Mouse (Mus musculus) heart, adult 11 months (tissue): ENCODE results near the gene Dtx3.

Source experiments
- DNase-seq: peaks from one replicate; pipeline ENCODE4 v3.0.0; 2022

Dtx3 gene

GRCm38 (mm10) chr10:127183759-127184158 is 11.8 kb downstream of the Dtx3 start:
- DNase-seq, result peak; percentile 97

DNA sequence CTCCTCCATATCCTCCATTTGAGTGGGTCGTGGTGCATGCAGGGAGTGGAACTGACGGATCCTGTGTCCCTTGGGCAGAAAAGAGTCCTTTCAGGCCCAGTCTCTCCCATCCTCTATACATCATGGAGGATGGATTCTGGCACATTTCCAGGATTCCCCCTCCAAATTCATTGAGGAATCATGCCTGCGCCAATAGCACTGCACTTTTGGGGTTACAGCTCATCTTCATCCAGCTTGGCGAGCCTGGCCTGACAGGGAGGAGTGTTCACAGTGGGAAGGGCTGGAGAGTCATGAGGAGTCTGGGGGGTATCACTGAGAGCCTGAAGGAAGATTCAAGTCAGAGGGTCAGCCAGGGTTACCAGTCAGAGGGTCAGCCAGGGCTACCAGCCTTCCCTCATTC is 12.9 kb downstream of the Dtx3 start:
- peak; percentile 90 for DNase-seq

GRCm38 (mm10) chr10:127181566-127181965 is 14.0 kb downstream of the Dtx3 start:
- DNase-seq, result peak; percentile 99

DNA sequence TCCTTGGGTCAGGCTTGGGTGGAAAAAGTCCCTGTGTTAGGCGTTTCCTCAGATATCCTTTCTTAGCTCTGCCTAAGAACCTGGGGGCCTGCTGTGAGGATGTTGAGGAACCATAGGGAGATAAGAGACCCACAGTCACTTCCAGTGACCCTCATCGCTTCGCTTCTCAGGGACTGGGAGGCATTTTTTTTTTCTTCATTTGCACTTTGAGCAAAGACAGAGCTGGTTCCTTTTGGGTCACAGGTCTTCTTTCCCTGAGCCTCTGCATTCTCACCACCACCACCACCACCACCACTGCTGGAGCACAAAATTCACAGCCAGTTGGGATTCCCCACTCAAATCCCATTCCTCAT is 14.9 kb downstream of the Dtx3 start:
- no peak for DNase-seq

DNA sequence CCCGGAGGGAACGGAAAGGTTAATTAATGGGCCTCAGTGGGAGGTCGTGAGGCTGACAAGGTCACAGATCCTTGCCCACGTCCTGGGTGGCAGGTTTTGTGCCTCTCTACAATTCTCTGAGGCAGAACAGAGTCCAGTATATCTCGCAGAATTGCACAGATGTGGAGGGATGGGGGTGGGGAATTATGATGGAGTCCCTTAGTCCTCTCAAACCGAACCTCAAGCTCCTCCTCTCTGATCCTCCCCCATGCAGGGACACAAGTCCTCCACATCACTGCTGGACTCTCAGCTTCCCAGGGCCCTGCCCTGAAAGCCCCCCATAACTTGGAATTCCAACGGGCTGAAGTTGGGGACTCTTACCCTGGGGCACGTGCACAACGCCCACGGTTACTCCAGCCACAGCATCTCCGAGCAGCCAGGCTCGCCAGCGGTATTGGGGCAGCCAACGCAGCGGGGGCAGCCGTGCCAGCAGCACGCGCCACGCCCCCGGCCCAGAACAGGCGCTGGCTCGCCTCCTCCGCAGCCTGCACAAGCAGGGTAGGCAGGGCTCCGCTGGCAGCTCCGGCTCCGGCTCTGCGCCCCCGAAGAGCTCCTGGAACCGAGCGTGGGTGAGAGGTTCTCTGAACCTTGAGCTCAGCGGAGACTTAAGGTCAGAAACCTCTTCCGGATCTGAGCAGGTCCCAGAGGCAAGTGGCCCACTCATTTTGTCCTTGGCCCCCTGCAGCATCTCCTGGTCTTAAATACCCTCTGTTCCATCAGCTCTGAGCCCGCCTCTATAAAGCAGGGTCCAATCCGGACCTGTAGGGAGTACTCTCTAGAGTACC is 15.4 kb downstream of the Dtx3 start, which contains the start of gene Slc26a10:
Slc26a10 (minus strand) TSS at position 775 of the 824 bp plus-strand sequence.
- DNase-seq, result peak; percentile 98

DNA sequence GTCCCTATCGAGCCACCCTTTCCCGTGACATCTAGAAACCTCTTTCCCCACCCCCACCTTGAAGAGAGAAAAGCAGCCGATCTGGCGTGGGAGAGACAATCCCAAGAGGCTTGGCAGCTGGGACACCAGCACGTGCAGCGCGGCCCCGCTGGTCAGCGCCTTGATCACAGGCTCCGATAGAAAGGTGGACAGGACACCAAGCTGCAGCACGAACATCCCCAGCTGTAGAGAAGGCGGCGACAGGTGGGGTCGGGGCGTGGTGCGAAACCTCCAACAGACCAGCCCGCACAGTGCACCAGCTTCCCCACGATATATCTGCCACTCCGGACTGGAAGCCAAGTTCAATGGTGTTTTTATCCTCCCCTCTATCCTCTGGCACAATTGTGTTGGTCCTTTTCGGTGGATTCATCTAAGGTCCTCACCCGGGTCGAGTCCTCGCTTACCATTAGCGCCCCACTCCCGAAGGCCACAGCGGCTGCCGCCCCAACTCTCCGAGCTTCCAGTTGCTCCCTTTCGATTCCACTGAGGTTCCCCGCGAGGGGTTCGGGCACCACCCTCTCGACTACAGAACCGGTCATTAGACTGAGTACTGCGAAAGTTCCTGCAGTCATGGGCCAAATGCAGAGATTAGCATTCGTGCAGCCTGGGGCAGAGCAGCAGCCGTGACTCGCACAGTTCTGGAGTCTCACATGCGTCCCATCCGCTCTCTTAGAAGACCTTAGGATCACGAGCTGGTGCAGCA is 17.1 kb downstream of the Dtx3 start:
- DNase-seq, result peak; percentile 94

DNA sequence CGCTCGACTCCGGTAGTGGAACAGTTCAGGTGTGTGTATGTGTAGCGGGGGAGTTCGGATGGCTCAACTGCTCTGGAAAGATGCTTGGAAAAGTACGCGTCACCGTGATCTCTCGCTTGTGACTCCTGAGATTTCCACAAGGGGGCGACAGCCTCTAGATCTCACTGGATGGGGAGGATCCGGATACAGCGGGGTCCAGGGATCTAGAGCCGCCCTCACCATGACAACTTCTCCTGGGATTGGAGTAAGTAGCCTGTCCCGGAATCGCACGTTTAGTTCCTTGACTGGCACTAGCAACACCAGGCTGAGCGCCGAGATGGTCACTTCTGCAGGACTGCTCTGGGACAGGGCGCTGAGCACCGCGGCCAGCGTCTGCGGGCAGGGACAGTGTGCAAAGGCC is 17.8 kb downstream of the Dtx3 start:
- peak; percentile 98 for DNase-seq

- peak; percentile 85 for DNase-seq
Observed at GRCm38 (mm10) chr10:127177235-127177634, 18.3 kb downstream of the Dtx3 start.

- peak; percentile 89 for DNase-seq
Observed at GRCm38 (mm10) chr10:127176756-127177155, 18.8 kb downstream of the Dtx3 start.

- peak; percentile 84 for DNase-seq
Observed at GRCm38 (mm10) chr10:127176228-127176627, 19.3 kb downstream of the Dtx3 start.

DNA sequence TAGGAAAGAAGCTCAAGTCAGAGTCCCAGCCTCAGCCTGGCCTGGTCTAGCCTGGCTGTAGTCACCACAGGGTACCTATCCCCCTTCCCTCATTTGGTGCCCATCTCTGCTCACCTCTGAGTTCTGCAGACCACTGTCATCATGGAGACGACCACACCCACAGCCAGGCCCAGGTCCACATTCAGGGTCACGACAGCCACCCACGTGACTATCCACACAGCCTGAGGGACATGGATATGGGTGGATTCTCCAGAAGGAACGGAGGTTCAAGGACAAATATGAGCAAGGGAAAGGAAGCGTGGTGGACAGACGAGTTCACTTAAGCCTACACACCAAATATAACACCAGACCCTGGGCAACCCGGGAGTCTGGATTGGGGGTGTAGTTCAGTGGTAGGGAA is 21.4 kb downstream of the Dtx3 start:
- peak; percentile 90 for DNase-seq

- peak; percentile 88 for DNase-seq
Observed at GRCm38 (mm10) chr10:127173148-127174065, 22.1 kb downstream of the Dtx3 start.

DNA sequence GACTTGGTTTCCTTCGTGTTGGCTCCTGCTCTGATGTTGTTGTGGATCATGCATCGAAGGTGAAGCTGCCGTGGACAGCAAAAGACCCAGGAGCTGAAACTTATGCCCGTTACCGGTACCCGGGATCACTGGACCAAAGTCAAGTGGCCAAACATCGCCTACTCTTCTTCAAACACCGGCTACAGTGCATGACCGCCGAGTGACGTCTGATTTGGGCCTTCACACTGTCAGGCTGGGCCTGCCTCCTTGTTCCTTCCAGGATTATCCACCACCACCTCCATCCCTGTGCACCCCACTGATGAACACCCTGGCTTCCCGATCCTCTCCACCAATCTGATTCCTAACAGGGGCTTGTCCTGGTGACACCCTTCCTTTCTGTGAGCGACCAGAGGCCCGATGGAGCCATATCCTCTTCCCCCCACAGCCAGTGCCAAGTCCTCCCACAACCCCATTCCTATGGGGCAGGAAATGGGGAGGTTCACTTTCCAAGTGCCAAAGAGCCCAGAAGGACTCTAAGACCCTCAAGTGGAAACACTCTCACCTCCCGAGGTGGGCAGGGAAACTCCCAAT is 23.8 kb downstream of the Dtx3 start:
- peak; percentile 92 for DNase-seq

DNA sequence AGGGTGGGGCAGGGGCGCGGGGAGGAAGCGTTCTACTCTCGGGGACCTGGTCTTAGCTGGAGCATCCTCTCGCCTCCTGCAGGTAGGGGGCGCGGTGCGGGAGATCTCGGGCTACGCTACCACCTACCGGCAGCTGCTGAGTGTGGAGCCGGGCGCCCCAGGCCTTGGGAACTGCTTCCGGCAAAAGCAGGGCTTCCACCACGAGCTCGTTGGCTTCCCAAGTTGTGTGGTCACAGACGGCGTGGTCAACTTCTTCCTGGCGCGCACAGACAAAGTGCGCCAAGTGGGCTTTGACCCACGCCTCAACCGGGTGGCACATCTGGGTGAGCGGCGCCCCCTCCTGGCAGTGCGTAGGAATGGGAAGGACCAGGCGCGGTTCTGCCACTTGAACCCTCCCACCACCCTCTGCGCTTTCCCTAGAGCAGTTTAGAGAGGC is 24.7 kb downstream of the Dtx3 start:
- peak; percentile 97 for DNase-seq

- DNase-seq, result peak; percentile 89
Observed at GRCm38 (mm10) chr10:127170002-127170401, 25.5 kb downstream of the Dtx3 start.

GRCm38 (mm10) chr10:127167614-127168192 is 27.8 kb downstream of the Dtx3 start:
- DNase-seq, result peak; percentile 90

DNA sequence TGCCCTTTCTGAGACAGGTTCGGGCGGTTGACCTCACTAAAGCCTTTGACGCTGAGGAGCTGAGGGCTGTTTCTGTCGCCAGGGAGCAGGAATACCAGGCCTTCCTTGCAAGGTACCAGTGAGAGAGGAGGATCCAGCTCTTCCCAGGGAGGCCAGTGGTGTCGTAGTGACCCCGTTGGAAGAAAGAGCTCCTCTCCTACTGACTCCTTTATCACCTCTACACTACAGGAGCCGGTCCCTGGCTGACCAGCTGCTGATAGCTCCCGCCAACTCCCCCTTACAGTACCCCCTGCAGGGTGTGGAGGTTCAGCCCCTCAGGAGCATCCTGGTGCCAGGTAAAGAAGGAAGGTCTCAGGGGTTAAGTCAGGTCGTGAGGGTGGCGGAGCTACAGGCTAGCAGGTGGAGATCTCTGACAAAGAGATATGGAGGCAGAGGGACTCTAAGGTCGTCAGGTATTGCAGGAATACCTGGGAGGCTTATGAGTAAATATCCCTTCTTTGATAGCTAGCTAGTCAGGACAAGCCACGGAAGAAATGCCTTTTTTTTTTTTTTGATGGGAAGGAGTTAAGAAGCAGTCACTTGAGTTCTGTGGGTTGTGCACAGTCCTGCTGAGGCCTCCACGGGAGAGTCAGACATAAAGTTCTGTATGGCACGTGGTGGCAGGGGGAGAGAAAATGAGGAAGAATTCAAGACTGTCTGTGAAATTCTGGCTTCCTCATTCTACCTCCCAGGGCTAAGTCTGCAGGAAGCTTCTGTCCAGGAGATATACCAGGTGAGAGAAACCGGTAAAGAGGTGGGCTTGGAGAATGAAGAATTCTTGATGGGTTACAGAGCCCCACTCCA is 28.5 kb downstream of the Dtx3 start:
- peak; percentile 92 for DNase-seq

GRCm38 (mm10) chr10:127166404-127166715 is 29.2 kb downstream of the Dtx3 start:
- no peak for DNase-seq

- peak; percentile 95 for DNase-seq
Observed at GRCm38 (mm10) chr10:127165654-127166403, 29.7 kb downstream of the Dtx3 start.

GRCm38 (mm10) chr10:127165354-127165653 is 30.2 kb downstream of the Dtx3 start:
- DNase-seq, result no peak
